ENCODE assay signal across 18 mouse cellular contexts in genomic region chr14:60868325-60868724, GRCm38 (mm10).
"Had no signal": no experiment of that assay in that cellular context is flagged by ENCODE, and none has a peak within 500 bp of the region (broad histone marks: within the 10 kb centered on the region; RNA-seq: fewer than 3 reads in every experiment).

No protein-coding gene starts in this region.

- DNase-seq: lung, embryonic 14.5 days; lung, postnatal 10 days; lung, postnatal 4 days; midbrain, embryonic 14.5 days; retina, postnatal 1 day; right cerebral cortex, adult 18-20 months; right cerebral cortex, postnatal 25 days; right cerebral cortex, postnatal 4 days; spleen, adult 18-20 months; thymus, adult 18-20 months; thymus, postnatal 14 days; thymus, postnatal 36 days had no signal

- H3K9me3 ChIP-seq: midbrain, embryonic 10.5 days; midbrain, embryonic 12.5 days; neural tube, embryonic 13.5 days; neural tube, embryonic 15.5 days had no signal

- H3K27ac ChIP-seq: midbrain, embryonic 10.5 days; midbrain, embryonic 12.5 days; neural tube, embryonic 13.5 days; neural tube, embryonic 15.5 days had no signal

- H3K4me3 ChIP-seq: midbrain, embryonic 10.5 days; midbrain, embryonic 12.5 days; myocyte; neural tube, embryonic 13.5 days; neural tube, embryonic 15.5 days had no signal

- H3K27me3 ChIP-seq: midbrain, embryonic 12.5 days; neural tube, embryonic 13.5 days; neural tube, embryonic 15.5 days had no signal

- ATAC-seq: midbrain, embryonic 16.5 days had no signal

- H3K4me2 ChIP-seq: lung, embryonic 14.5 days; midbrain, embryonic 12.5 days; neural tube, embryonic 13.5 days; neural tube, embryonic 15.5 days had no signal

- H3K9ac ChIP-seq: lung, embryonic 14.5 days; midbrain, embryonic 12.5 days; neural tube, embryonic 13.5 days; neural tube, embryonic 15.5 days had no signal
